Mouse (Mus musculus) limb, embryonic 15.5 days (tissue): Measurements from ENCODE around the gene Gpr152. TPM values are rescaled to one million over a fixed set of nuclear protein-coding genes. Genes with fewer than 3 reads are reported as not detected.
A peak's percentile ranks its signal among the peaks of the same experiment; 100 is the strongest.

Experiments
- ATAC-seq: fragments of 200-750 bp; cut with Nextera tagmentation; 2 replicates; pipeline ENCODE4 v1.8.0; 2017; ENCODE audit warnings: low read depth, moderate TSS enrichment; ENCODE audit not compliant: insufficient number of reproducible peaks, low FRiP score, low TSS enrichment
- H3K27ac ChIP-seq: fragments of 300-500 bp; sonication (generic); 2 replicates; pipeline ENCODE4 v1.5.1; 2015; ENCODE audit warnings: moderate library complexity, mild to moderate bottlenecking, inconsistent platforms
- H3K27me3 ChIP-seq: fragments of 300-500 bp; sonication (generic); 2 replicates; pipeline ENCODE4 v1.6.1; 2015; ENCODE audit warnings: inconsistent platforms
- H3K36me3 ChIP-seq: fragments of 300-500 bp; sonication (generic); 2 replicates; pipeline ENCODE4 v1.6.1; 2015; ENCODE audit warnings: inconsistent platforms
- H3K4me1 ChIP-seq: fragments of 300-500 bp; sonication (generic); 2 replicates; pipeline ENCODE4 v1.6.1; 2015; ENCODE audit warnings: inconsistent platforms
- H3K4me2 ChIP-seq: fragments of 300-500 bp; sonication (generic); 2 replicates; pipeline ENCODE4 v1.6.1; 2015; ENCODE audit warnings: mild to moderate bottlenecking, inconsistent platforms
- H3K4me3 ChIP-seq: fragments of 300-500 bp; sonication (generic); 2 replicates; pipeline ENCODE4 v1.5.1; 2015; ENCODE audit warnings: mild to moderate bottlenecking, inconsistent platforms
- H3K9ac ChIP-seq: fragments of 300-500 bp; sonication (generic); 2 replicates; pipeline ENCODE4 v1.6.1; 2015; ENCODE audit warnings: inconsistent platforms
- H3K9me3 ChIP-seq: fragments of 300-500 bp; sonication (generic); 2 replicates; pipeline ENCODE4 v1.6.1; 2016; ENCODE audit warnings: inconsistent platforms
- WGBS: fragments of 180-500 bp; shearing (Covaris S2); methylation state at CpG from one replicate; pipeline ENCODE4 v1.1.7; 2015; 5-methylcytosine and 5-hydroxymethylcytosine counted together
- polyA plus RNA-seq: library from polyadenylated mRNA; unstranded; fragments of >200 nt; fragmentation: Nextera tagmentation; extraction: Ambion mirVana; gene quantifications from 2 replicates; pipeline ENCODE4 v1.2.1, GENCODE M21; 2015

Gpr152 gene
- not detected in 2 replicates for polyA plus RNA-seq

- ATAC-seq = no peak
- Histone ChIP-seq H3K27me3 (no peaks in the 10 kb centered on the region), H3K4me3 (no peak within 1 kb of the TSS), H3K9ac (no peak within 1 kb of the TSS), H3K36me3 (no peaks in the 10 kb centered on the region), H3K9me3 (no peaks in the 10 kb centered on the region), H3K4me1 (no peaks in the 10 kb centered on the region), H3K27ac (no peak within 1 kb of the TSS), H3K4me2 (no peak within 1 kb of the TSS)
- WGBS = 74% methylated on average over 2 of the region's 2 CpGs
Observed at GRCm38 (mm10) chr19:4139446-4139845, at the start of gene Gpr152. TSS of gene Gpr152 (plus strand) at chr19:4139787.

GRCm38 (mm10) chr19:4090446-4090845 lies 49.1 kb upstream of the Gpr152 start:
- 0 out of 2 replicates have a peak, but pooled peaks cover 4% of the 10 kb centered on the region for H3K27me3 ChIP-seq
- H3K4me1 ChIP-seq = no peaks in the 10 kb centered on the region; the same call in 1 of the 2 replicates
- H3K9ac ChIP-seq = no peak overlapping the region
- no peak for ATAC-seq
- 91% methylated on average over 3 of the region's 3 CpGs for WGBS
- no peaks in the 10 kb centered on the region for H3K9me3 ChIP-seq
- no peak overlapping the region for H3K27ac ChIP-seq
- no peak overlapping the region for H3K4me2 ChIP-seq
- H3K36me3 ChIP-seq = no peaks in the 10 kb centered on the region
- H3K4me3 ChIP-seq = no peak overlapping the region

GRCm38 (mm10) chr19:4091383-4091782 lies 48.2 kb upstream of the Gpr152 start:
- whole genome bisulfite sequencing = 38% methylated on average over 2 of the region's 2 CpGs

GRCm38 (mm10) chr19:4092750-4093149 lies 46.8 kb upstream of the Gpr152 start:
- ATAC-seq = no peak
- 59% methylated on average over 3 of the region's 3 CpGs for WGBS

More at GRCm38 (mm10) chr19:4091383-4091782, 48.2 kb upstream of the Gpr152 start:
- 0 out of 2 replicates have a peak, but pooled peaks cover 4% of the 10 kb centered on the region for H3K27me3 ChIP-seq
- H3K27ac ChIP-seq = no peak overlapping the region
- H3K4me1 ChIP-seq = peaks cover 6% of the 10 kb centered on the region; the same call in 1 of the 2 replicates
- no peak for ATAC-seq
- H3K4me2 ChIP-seq = no peak overlapping the region
- no peaks in the 10 kb centered on the region for H3K9me3 ChIP-seq
- no peaks in the 10 kb centered on the region for H3K36me3 ChIP-seq
- no peak overlapping the region for H3K9ac ChIP-seq
- H3K4me3 ChIP-seq = no peak overlapping the region

GRCm38 (mm10) chr19:4093772-4094171 lies 45.8 kb upstream of the Gpr152 start:
- Histone ChIP-seq H3K27ac (no peak overlapping the region), H3K36me3 (no peaks in the 10 kb centered on the region), H3K9ac (no peak overlapping the region), H3K9me3 (no peaks in the 10 kb centered on the region), H3K4me2 (no peak overlapping the region), H3K27me3 (0 out of 2 replicates have a peak, but pooled peaks cover 4% of the 10 kb centered on the region), H3K4me3 (no peak overlapping the region), H3K4me1 (peaks cover 28% of the 10 kb centered on the region)
- WGBS = 43% methylated on average over 7 of the region's 7 CpGs
- no peak for ATAC-seq

More at GRCm38 (mm10) chr19:4092750-4093149, 46.8 kb upstream of the Gpr152 start:
- Histone ChIP-seq H3K4me3 (no peak overlapping the region), H3K27ac (no peak overlapping the region), H3K27me3 (0 out of 2 replicates have a peak, but pooled peaks cover 4% of the 10 kb centered on the region), H3K4me1 (peaks cover 18% of the 10 kb centered on the region), H3K4me2 (no peak overlapping the region), H3K36me3 (no peaks in the 10 kb centered on the region), H3K9ac (no peak overlapping the region), H3K9me3 (no peaks in the 10 kb centered on the region)

- H3K27me3 ChIP-seq = peaks cover 4% of the 10 kb centered on the region; the same call in 1 of the 2 replicates
- H3K9me3 ChIP-seq = no peaks in the 10 kb centered on the region
- no peak overlapping the region for H3K4me3 ChIP-seq
- no peaks in the 10 kb centered on the region for H3K36me3 ChIP-seq
- no peak overlapping the region for H3K4me2 ChIP-seq
- peaks cover 33% of the 10 kb centered on the region for H3K4me1 ChIP-seq
- no peak for ATAC-seq
- no peak overlapping the region for H3K9ac ChIP-seq
- H3K27ac ChIP-seq = no peak overlapping the region
- WGBS = 60% methylated on average over 3 of the region's 3 CpGs
Observed at GRCm38 (mm10) chr19:4094348-4094747, 45.2 kb upstream of the Gpr152 start.

GRCm38 (mm10) chr19:4094774-4095303 lies 44.7 kb upstream of the Gpr152 start:
- Histone ChIP-seq H3K36me3 (no peaks in the 10 kb centered on the region), H3K9ac (no peak overlapping the region), H3K4me3 (no peak overlapping the region), H3K27ac (no peak overlapping the region), H3K4me2 (no peak overlapping the region), H3K27me3 (peaks cover 7% of the 10 kb centered on the region), H3K4me1 (peaks cover 38% of the 10 kb centered on the region), H3K9me3 (no peaks in the 10 kb centered on the region)
- 66% methylated on average over 5 of the region's 5 CpGs for WGBS
- no peak for ATAC-seq

GRCm38 (mm10) chr19:4095802-4096201 lies 43.8 kb upstream of the Gpr152 start:
- ATAC-seq = no peak
- peaks cover 16% of the 10 kb centered on the region for H3K27me3 ChIP-seq
- 63% methylated on average over 3 of the region's 3 CpGs for WGBS
- no peak overlapping the region for H3K4me2 ChIP-seq
- H3K9me3 ChIP-seq = no peaks in the 10 kb centered on the region
- H3K27ac ChIP-seq = no peak overlapping the region
- no peaks in the 10 kb centered on the region for H3K36me3 ChIP-seq
- peaks cover 48% of the 10 kb centered on the region for H3K4me1 ChIP-seq
- no peak overlapping the region for H3K9ac ChIP-seq
- H3K4me3 ChIP-seq = no peak overlapping the region

GRCm38 (mm10) chr19:4096642-4097440 lies 42.7 kb upstream of the Gpr152 start, which contains the start of gene Cdk2ap2:
TSS of gene Cdk2ap2 (plus strand) at chr19:4097182.
- H3K4me1 ChIP-seq = peaks cover 53% of the 10 kb centered on the region
- peaks cover 27% of the 10 kb centered on the region for H3K27me3 ChIP-seq

GRCm38 (mm10) chr19:4097441-4097825 lies 42.2 kb upstream of the Gpr152 start:
- peak; percentile 20 for ATAC-seq
- peaks cover 53% of the 10 kb centered on the region for H3K4me1 ChIP-seq
- H3K36me3 ChIP-seq = no peaks in the 10 kb centered on the region
- 2% methylated on average over 21 of the region's 21 CpGs for WGBS
- peak overlapping the region; percentile 67 for H3K4me3 ChIP-seq
- peaks cover 33% of the 10 kb centered on the region for H3K27me3 ChIP-seq
- H3K9ac ChIP-seq = 0 out of 2 replicates have a peak overlapping the region, but pooled peaks have one; percentile 17
- no peaks in the 10 kb centered on the region for H3K9me3 ChIP-seq
- peak overlapping the region; percentile 83 for H3K27ac ChIP-seq
- peak overlapping the region; percentile 91 for H3K4me2 ChIP-seq

More at GRCm38 (mm10) chr19:4096642-4097440, 42.7 kb upstream of the Gpr152 start, which contains the start of gene Cdk2ap2:
- Histone ChIP-seq H3K9ac (peak within 1 kb of the TSS; percentile 39), H3K36me3 (no peaks in the 10 kb centered on the region), H3K4me2 (peak within 1 kb of the TSS; percentile 91), H3K27ac (peak within 1 kb of the TSS; percentile 88), H3K9me3 (no peaks in the 10 kb centered on the region), H3K4me3 (peak within 1 kb of the TSS; percentile 67)
- under 1% methylated on average over 64 of the region's 65 CpGs for WGBS
- ATAC-seq = peak; percentile 90

- Histone ChIP-seq H3K27me3 (peaks cover 36% of the 10 kb centered on the region), H3K4me2 (no peak overlapping the region), H3K4me1 (peaks cover 53% of the 10 kb centered on the region), H3K36me3 (no peaks in the 10 kb centered on the region), H3K9ac (no peak overlapping the region), H3K4me3 (no peak overlapping the region), H3K9me3 (no peaks in the 10 kb centered on the region), H3K27ac (no peak overlapping the region)
- WGBS = 92% methylated on average over 13 of the region's 13 CpGs
- ATAC-seq = no peak
Observed at GRCm38 (mm10) chr19:4098426-4098825, 41.2 kb upstream of the Gpr152 start.

GRCm38 (mm10) chr19:4099056-4099455 lies 40.5 kb upstream of the Gpr152 start:
- Histone ChIP-seq H3K27me3 (peaks cover 36% of the 10 kb centered on the region), H3K4me2 (peak overlapping the region; percentile 93; the same call in 1 of the 2 replicates), H3K36me3 (no peaks in the 10 kb centered on the region), H3K4me1 (peaks cover 53% of the 10 kb centered on the region), H3K9ac (no peak overlapping the region), H3K9me3 (no peaks in the 10 kb centered on the region), H3K27ac (no peak overlapping the region), H3K4me3 (0 out of 2 replicates have a peak overlapping the region, but pooled peaks have one; percentile 43)
- no peak for ATAC-seq
- WGBS = 11% methylated on average over 9 of the region's 9 CpGs
